Mouse (Mus musculus): ENCODE results near the gene Pdzd2.

Gene Pdzd2

DNA sequence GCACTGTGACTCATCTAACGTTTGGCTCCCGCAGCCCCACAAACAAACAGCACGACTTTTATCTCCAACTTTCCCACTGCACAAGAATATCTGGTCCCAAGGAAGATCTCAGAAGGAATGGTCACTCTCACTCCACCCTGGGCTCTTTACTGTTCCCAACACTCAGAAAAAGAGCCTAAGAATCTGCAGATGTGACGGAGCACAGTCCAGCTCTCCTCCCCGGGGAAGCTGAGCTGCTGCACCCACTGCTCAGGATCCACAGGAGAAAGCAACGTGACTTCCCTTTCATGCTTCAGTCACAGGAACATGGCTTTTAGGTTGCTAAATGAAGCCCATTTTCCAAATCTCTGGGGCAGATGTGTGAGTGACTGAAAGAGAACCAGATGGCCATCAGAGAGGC, 311.9 kb downstream of the Pdzd2 start:
- no peak for DNase-seq

DNA sequence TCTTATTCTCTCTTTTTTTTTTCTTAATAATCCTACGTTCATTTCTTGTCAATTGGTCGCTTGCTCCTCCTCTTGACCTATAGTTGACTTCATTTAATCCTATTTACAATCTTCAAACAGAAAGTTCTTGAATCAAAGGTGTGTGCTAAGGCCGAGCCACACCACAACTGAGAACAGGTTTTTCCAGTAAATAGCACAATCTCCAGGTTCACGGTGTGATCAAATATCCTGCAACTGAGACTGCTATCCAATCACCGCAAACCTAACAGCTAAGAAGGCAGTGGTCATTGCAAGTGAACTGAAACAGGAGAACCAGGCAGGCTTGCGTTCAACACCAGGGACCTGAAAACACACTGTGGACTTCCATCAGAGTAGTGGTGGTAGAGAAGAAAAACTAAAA, 313.4 kb downstream of the Pdzd2 start:
- no peak for DNase-seq

DNA sequence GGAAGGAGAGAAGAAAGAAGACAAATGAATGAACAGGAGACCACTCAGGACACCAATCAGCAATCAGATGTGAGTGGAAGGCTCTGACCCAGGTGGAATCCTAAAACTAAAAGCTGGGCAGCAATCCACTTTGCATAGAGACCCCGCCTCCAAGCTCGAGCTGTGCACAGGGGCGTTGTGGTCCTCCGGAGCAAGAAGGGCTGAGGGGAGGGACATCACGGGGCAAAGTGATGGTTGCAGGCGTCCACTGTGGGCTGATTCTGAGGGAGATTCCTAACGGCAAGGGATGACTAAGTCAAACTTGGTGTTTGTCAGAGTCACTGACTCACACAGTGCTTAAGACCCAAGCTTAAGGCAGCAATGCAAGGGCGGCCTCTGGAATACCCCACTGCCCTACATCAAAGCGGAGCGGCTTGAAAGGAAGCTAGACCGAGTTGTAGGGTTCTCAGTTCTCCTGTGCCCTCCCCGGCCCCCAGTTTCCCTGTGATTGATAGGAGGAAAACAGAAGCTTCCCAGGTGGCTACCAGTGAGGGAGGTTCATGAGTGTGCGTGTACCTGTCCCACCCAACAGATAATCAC, 314.6 kb downstream of the Pdzd2 start:
- no peak for DNase-seq

DNA sequence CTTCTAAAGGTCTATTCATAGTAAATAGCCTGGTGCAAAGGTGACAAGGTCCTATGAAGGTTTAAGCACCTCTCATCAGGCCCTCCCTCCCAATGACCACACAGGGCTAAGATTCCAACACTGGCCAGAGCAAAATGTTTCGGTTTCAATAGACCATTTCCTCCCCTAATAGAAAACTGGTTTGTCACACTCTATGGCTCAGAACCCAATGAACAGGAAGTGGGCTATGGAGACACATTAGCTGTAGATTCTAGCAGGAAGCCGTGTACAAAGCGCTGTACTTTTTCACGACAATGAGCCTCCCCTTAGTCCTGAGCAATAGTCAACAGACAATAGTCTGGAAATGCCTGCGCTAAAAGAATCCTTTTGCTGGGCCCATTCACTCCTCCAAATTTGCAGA, 315.5 kb downstream of the Pdzd2 start:
- DNase-seq = no peak

DNA sequence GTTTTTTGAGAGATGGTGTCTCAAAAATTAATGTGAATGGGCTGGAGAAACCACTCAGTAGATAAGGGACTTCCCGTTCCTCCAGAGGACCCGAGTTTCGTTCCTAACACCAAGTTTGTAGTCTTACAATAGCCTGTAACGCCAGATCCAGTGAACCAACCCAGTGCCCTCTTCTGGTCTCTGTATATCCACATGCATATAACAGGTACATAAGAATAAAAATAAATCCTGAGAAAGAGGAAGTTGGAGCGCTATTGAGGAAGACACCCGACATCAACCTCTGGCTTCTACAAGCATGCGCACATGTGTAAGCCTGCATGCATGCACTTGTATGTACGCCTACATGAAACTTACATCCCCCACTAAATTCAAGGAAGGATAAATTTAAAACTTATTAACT, 318.8 kb downstream of the Pdzd2 start:
- no peak for DNase-seq

DNA sequence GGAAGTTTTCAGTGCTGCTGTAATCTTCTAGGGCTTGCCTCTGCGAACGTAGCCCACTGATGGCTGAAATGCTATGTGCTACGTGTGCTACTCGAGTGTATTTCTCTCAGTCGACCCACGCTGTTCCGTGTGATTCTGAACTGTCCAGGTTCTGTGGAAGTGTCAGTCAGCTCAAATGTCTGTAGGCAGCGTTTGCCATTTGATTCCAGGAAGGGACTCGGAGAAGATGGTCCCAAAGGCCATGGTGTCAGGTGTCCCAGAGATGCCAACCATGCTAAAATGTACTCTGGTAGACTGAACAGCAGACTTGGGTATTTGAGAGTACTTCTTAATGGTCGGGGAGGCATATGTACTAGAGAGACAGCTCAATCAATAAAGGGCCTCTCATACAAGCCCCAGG, 319.3 kb downstream of the Pdzd2 start:
- DNase-seq = no peak

DNA sequence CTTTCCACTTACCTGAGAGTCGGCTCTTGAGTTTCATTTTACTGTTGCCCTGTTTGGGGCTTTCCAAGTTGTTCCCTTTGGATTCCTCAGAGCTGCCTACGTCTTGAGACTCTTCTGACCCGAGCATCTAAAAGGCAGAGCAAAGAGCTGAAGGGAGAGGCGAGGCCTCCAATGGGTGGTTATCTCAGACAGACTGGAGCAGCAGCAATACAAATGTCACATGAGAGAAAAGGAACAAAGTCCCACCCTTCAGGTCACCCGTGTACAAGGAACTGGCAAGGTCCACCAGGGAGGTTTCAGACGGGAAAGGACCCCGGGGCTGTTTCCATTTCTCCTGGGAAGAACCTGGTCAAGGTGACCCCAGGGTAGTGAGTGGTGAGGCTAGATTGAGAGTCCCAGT, 320.3 kb downstream of the Pdzd2 start:
- no peak for DNase-seq

DNA sequence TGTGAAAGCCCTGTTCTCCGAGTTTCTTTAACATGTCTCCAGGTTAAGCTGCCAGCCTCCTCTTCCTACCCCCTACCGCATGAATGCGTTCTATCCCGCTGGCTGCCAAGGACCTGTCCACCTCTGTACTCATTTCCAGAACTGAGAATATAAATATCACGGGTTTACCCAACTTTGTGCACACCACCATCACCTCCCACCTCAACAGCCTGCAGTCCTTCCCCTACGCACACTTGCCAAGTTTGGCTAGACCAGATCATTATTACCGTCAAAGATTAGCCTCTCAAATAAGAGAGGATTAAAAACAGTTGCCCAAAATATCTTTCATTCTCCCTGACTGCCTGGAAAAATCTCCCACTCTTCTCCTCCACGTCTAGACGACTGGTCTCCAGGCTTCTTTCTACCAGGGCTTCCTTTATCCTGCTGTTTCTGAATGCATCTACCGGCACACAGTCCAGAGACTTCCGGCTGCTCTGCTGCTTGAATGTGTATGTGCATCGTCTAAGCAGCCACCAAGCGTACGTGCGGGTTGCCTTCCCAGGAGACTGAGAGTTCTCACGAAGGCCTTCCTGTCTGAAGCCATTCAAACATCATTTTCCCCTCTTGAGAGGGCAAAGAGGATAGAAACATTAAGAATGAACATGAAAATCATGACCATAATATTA, 324.1 kb downstream of the Pdzd2 start:
- no peak for DNase-seq

DNA sequence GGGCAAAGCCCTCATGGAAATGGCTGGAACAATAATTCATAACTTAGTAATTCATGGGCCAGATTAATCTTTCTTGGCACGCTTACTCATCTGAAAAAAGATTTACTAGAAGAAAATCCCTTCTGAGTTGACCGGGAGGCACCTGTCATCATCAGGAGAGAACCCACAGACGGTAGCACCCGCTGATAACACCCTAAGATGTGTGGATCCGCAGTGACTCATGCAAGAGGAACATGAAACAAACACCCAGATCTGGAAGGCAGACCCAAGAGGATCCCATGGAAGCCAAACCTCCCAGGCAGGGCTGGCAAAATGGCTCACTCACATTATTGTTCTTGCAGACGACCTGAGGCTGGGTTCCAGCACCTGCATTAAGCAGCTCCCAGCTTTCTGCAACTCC, 325.0 kb downstream of the Pdzd2 start:
- DNase-seq = no peak

DNA sequence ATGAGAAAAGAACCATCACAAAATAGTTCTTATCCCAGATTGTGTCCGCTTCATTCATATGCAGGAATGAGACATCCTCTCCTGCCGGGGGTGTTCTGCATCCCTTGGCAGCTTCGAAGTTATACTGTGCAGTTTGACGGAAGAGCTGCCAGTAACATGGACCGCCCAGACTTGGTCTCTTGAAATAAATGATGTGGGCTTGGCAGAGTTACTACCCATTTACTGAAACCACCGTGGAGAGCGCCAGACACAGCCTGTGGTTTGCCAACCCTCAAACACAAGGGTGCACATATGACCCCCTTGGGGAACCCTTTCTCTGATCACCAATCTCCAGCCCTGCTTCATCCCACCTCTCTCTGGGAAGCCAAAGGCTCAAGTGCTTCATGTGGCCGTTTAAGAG, 331.5 kb downstream of the Pdzd2 start:
- DNase-seq = no peak

DNA sequence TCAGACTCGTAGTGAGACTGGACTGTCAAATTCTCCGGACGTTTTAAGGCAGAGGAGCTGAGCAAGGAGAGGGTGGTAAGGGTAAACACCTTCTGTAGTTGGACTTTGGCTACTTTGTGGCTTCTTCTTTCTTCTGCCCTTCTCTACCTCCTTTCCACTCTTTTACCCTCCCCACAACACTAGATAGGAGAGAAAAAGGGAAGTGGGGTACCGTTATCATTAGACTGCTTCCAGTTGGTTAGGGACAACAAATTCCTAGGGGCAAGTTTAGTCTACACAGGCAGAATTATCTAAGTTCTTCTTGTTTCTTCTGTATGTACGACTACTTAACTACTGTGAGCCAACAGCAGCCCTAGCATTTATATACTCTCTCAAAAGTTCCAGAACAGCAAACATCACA, 334.1 kb downstream of the Pdzd2 start:
- no peak for DNase-seq

DNA sequence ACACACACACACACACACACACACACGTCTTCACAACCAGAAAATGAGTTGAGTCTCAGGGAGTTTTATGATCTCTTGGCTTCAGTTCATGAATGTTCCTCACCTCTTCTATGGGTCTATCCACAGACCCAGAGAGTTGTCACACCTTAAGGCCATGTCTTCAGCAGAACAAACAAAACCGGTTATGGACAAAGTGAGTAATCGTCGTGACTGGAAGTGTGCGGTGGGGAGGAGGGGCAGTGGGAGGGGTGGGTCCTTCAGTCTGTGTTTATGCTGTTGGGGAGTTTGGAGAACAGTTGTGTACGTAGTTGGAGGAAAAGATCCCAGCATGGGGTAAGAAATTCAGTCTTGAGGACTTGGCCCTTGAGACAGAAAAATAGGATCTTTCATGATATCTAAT, 342.7 kb downstream of the Pdzd2 start:
- DNase-seq = no peak

DNA sequence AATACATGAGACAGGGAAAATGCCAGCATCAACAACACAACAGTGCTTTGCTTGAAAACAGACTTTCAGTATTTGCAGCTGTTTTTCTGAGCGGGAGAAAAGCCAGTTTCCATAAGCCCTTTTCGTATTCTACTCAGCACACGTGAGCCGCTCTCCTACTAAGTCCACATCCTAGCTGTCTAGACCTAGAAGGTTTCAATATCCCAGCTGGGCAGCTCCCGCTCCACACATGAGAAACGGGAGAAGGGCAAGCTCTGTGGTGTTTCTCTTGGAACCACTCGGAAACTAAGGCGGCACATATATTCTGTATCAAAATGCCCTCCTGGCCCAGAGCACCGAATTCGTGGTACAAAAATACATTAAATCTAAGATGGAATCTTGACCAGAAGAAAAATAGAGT, 345.0 kb downstream of the Pdzd2 start:
- no peak for DNase-seq

DNA sequence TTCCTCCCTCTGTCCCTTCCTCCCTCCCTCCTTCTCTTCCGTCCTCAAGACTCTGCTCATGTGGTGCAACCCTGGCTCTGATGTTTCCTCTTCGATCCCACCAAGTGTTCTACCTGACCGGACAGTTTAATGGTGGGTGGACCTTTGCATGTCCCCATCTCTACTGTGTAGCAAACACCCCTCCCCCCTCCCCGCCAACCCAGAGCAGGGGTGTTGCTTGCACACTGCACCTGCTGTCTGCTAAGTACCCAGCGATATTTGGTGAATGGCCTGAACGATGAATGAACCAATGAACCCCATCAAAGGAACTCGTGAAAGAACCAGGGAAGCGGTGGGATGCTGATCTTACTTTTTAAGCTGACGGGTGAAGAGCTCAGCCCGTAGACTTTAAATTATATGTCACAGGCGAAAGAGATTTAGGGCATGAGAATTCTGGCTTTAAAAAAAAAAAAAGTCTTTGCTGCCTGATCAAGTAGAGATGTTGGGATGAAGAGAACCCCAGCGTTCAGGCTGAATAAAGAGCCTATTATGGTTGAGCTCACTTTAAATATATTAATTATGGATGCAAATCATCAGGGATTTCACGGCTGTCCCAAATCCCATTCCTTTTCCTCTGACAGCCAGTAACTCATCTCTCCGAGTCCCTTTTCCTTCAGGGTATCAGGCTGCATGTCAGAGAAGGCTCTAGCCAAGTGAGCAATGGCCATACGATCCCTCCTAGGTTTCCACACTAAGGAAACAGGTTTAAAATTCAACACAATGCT, 350.8 kb downstream of the Pdzd2 start:
- DNase-seq = no peak

DNA sequence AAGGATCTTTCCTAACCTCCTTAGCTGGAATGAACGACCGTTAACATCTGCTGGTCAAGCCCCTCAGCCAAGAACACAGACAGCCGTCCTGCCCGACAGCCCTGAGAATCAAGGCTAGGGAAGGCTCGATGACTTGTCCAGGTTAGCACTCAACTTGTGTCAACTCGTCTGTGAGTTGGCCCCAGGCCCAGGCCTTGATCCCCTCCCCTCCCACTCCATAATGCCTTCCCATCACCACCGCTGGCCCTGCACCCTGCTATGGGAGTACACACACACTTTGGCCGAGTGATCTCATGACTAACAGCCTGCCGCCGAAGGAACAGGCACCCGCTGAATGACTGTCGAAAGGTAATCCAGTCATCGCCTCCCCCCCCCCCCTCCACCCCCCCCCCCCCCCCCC, 355.0 kb downstream of the Pdzd2 start:
- DNase-seq = no peak

DNA sequence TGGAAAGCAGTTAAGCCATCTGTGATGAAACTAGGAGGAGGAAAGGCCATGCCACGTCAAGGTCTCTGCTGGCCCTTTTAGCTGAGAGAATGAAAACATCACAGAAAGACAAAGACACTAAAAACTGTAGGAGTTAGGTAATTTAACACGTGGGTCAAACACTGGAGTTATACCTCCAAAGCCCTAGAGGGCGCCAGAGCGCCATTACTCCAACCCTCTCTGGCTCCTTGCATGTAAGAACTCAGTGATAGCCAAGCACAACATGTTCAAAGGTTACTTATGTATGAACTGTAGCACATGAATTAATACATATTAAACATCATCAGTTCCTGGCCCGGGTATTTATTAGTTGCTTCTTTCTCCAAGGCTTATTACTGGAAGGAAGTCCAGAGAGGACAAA, 359.2 kb downstream of the Pdzd2 start:
- DNase-seq = peak; percentile 63

DNA sequence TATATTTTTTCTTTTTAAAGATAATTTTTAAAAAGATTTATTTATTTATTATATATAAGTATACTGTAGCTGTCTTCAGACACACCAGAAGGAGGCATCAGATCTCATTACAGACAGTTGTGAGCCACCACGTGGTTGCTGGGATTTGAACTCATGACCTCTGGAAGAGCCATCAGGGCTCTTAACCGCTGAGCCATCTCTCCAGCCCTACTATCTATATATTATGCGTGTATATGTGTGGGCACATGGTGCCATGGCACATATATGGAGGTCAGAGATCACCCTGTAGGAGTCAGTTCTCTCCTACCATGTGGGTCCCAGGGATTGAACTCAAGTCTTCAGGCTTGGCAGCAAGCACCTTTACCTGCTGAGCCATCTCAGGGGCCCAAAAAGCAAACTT, 359.7 kb downstream of the Pdzd2 start:
- DNase-seq = no peak

DNA sequence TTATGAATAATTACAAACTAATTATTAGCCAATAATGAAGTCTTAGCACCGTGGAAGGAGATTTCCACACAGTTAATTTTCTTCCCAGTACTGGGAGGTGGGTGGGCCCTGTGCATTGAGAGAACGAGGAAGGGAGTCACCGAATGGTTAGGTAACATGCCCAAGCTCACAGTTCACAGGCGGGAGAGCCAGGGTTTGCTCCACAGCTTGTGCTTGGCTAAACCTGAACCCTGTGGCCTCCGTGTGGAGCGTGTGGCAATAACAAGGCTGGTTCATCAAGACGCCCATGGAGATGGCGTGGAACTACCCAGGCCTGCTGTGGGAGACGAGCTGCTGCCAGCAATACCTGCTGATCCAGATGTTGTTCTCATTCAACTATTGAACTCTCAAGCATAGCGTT, 361.9 kb downstream of the Pdzd2 start:
- DNase-seq = peak; percentile 27

DNA sequence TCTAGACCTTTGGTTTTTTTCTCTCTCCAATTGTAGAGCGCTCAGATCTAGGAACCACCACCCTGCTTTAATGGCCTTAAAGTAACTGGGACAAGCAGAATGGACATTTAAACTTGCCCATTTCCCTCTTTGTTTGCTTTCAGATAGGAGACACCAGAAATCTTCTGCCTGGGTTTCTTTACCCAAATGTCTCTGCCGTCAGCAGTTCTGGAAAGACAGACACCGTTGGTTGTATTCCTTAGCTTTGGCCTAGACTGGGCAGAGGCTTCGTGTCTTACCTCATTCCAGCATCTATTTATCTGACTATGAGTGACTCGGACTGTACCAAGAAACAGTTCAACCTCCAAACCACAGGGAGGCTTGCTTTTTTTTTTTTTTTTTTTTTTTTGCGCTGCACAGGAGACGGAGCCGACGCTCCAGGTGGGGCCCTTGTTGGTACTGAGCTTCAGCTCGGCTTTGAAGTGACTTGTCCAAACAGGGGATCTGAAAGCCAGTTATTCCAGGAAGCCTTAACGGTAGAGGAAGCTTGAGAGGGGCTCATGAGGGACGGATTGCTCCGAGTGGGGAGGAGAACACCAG, 363.1 kb downstream of the Pdzd2 start:
- no peak for DNase-seq

DNA sequence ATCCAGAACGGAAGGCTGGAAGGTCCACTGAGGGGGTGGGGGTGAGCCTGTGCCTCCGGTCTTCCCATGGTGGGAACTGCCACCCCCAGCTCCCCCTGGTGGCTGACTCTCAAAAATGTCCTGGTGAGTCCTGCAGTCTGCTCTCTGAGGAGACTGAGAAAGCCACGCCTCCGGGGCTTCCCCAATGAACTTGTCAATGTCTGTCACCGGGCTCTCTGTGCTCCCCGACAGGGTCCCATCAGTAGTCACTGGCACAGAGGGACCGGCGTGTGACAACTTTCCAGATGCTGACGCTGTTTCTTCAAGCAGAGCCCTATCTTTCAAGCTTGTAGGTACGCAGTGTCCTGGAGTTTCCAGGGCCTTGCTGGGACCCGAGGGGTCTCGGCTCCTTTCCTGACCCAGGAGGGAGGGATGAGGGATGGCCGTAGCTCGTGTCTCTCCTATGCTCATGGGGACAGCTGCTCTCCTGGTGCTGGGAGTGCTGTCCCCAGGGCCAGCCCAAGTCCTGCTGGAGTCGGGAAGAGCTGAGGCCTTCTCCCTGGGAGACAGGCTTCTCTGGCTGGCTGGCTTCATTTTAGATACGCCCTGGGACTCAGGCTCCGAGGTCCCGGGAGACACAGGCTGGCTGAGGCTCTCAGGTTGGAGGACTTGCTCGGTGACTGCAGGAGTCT, 363.9 kb downstream of the Pdzd2 start:
- DNase-seq = peak; percentile 94

DNA sequence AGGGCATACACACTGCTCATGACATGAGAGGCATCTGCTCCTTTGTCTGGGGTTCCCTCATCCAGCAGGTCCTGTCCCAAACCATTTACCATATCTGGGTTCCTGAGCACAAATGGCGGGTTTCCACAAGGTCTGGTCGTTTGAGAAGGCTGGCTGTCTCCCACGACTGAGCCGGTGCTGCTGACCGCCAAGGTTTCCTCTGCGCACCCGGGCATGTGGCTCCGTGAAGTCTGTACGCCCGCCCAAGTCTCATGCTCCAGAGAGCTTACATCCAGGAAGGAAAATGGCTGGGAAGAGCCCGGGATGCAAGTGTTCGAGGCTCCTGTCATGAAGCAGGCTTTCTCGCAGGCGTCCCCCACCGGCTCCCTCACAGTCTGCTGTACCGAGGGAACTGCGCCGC, 364.8 kb downstream of the Pdzd2 start:
- DNase-seq = peak; percentile 33

DNA sequence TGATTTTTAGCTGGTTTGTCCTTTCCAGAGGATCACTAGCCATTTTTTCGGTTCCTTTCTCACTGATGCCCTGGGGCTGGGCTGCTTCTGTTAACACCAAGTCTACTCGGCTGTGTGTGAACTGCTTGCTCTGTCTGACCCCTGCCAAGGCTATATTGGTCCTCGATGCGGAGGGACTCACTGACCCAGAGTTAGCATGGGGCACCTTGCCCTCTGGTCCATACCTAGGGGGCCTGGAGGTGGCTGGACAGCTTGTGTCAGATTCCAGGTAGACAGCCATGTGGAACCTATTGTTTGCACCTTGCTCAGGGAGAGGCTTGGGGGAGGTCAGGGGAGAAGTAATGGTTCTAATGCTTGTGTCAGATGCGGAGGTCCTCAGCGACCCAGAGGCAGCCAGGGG, 365.8 kb downstream of the Pdzd2 start:
- DNase-seq = peak; percentile 54

DNA sequence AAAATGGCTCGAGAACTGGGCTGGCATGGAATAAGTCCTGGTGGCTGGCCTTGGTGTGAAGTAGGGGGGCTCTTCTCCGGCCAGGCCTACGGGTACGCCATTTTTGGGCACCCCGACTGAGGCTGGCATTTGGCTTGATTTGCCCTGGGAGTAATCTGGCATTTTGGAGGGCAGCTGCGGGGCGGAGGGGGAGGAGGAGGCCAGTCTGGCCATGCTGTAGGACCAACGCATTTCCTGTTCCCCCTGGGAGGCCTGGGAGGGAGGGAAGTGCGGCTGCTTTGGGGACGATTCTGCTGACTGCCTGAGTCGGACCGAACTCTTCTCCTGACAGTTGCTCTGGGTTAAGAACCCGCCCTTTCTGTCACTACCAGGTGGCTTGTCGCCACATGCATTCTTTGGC, 366.2 kb downstream of the Pdzd2 start:
- peak; percentile 31 for DNase-seq

DNA sequence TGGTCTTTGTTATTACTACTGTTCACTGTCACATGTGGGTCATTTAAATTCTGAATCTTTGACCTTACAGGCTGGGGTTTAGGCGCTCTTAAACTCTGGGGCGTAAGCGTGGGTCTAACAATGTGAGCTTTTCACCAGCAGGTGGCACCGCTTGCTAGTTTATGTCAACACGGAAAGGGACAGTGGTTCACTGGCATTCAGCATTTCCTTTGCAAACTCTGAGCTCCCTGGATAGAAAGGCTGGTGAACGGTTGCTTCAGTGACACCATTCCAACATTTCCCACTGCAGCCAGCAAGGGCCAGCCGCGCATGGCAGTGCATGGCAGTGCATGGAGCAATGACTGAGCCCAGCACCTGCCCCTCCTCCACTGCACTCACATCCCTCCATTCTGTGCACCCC, 368.5 kb downstream of the Pdzd2 start:
- peak; percentile 87 for DNase-seq
